Mouse (Mus musculus): ENCODE results near the gene Olfr131.
"Not testable (repeated sequence)": the region's sequence is repeated elsewhere in the genome, so short reads cannot be mapped to it uniquely, and the experiment has no call there.

Olfr131 gene

DNA sequence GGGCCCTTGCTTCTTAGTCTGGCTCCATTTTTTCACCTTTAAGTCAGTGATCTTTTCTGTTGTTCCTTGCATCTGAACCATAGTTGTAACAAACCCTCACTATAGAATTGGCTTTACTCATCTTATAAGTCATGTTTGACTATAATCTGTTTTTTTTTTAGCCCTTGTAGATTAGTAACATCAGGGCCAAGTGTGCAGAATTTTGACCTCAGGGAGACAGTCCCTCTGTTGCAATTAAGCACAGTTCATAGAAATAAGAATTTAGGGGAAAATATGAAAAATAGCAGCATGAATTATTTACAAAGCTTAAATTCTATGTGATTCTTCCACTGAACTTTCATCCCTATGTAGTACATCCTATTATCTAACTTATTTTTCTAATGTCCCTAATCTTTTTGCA, at the start of gene Olfr131:
TSS of gene Olfr131 (minus strand) at position 101 of the 400 bp plus-strand sequence.
- DNase-seq, result no peak

DNA sequence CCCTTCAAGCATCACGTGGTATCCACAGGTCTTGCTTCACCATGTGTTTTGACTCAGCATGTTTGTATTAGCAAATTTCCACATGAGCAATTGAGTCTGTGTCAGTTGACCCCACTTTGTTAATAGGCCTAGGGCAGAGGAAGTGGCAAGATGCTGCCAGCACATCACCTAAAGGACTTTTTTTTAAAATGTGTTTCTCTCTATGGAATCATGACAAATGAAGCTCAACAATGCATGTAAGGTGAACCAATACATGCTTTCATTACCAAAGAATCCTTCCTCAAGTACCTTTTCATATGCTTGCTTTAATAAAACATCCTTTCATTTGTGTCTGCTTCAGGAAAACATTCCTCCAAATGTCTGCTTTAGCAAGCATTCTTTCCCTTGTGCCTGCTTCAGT, 45.9 kb upstream of the Olfr131 start, which contains the start of gene Olfr132:
TSS of gene Olfr132 (minus strand) at position 101 of the 400 bp plus-strand sequence.
- DNase-seq, result no peak

DNA sequence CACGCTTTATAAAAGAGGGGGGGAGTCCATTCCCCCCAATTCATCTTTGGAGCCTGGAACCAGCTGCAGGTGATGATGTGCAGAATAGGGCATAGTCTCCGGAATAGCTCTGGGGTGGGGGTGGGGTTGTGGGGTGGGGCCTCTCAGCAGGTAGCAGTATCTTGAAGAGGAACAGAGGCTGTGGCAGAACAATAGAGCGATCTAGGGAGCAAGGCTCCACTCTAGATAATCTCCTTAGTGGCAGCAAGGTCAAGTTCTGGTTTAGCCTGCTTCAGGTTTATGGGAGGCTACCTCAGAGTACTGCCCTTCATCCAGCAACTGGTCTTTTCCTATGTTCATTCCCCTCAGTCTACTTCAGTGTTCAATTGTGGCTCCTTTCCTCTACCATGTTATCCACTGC, 36.9 kb upstream of the Olfr131 start:
- not testable (repeated sequence) for DNase-seq

DNA sequence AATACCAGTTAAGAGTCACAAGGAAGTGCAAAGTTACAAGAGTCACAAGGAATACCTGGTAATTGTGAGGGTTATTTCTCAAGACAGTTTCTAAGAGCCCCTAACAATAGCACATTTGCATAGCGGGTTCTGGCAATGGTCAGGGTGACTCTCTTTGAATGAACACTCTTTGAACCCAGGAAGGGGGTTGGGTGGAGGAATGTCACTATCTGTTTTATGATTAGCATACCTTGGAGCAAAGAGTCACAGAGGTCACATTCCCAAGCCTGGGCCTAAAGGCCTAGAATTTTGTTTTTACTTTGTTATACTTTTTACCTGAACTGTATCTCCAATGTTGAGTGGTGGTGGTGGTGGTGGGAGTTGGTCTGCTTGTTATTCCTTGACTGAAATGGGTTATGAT, 35.7 kb upstream of the Olfr131 start:
- not testable (repeated sequence) for DNase-seq

DNA sequence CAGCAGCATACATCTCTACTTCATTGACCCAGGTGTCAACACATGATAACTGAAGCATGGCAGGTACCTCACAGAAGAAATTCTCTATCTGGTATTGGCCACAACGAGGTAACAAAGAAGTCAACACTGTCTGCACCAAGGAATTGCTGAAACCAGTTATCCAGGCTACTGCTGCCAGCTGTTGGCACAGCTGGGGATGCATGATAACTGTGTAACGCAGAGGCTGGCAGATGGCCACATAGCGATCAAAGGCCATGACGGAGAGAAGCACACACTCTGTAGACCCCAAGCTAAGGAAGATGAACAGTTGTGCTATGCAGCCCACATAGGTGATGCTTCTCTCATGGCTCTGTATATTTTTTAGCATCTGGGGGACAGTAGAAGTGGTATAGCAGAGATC, 6.1 kb downstream of the Olfr131 start:
- DNase-seq, result no peak

DNA sequence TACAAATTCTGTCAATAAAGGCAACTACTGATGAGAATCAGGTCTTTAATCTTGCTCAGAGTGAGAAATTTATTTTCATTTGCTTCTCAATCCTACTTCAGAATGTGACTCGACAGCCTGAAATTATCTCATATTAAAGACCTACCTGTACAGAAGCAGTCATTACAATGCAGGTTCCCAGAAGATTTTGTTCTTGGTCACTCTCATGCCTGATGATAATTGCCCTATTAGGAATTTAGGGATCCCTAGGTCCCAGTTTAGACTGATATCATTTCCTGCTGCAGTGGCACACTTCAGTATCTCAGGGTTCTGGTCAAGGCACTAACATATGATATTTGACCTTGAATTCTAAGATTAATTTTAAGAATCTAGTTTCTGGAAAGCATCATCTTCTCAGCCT, 24.9 kb downstream of the Olfr131 start, which contains the start of gene Olfr130:
TSS of gene Olfr130 (plus strand) at position 301 of the 400 bp plus-strand sequence.
- DNase-seq, result no peak

DNA sequence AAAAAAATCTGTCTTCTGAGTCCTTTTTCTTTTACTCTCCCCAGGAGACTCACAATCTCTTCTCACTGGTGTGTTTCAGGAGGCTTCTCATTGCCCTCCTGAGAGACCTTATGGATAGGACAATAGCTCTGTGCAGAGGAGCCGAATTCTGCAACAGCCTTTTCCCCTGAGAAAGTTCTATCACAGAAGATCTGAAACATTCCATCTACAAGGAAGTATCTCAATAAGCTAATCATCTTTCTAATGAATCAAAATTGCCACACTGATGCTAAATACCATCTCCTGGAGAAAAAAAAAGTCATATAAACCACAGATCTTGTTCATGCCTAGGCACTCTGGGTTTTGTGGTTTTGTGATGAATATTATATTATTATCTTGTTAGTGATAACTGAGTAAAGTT, 28.5 kb downstream of the Olfr131 start, which contains the start of gene Olfr129:
TSS of gene Olfr129 (minus strand) at position 101 of the 400 bp plus-strand sequence.
- DNase-seq, result no peak

All from embryo, embryonic 11 days (tissue).